Mouse (Mus musculus): ENCODE measurements at regions not wholly inside any gene's neighbourhood (a gene's known extent, or its start where the extent isn't known, plus 50 kb on each side); places are given as distances from the start of the nearest gene placed in this dataset.
A peak's percentile ranks its signal among the peaks of the same experiment; 100 is the strongest.

- intact Hi-C loops (cut with DNase I): no loop called here
- no peak for TF ChIP-seq CTCF (IDR thresholded peaks at IDR 0.05)
- DNase-seq: no peak
- Histone ChIP-seq H3K27ac (no peak overlapping the region), H3K4me3 (no peak overlapping the region)
Observed at GRCm38 (mm10) chr14:66473251-66473550, 464.2 kb upstream of the Gulo start.

- Histone ChIP-seq H3K27ac (no peak overlapping the region), H3K4me3 (no peak overlapping the region)
- no peak for TF ChIP-seq CTCF (IDR thresholded peaks at IDR 0.05)
- no peak for DNase-seq
- intact Hi-C loops (cut with DNase I): no loop called here
Observed at GRCm38 (mm10) chr14:66472537-66473250, 463.7 kb upstream of the Gulo start.

GRCm38 (mm10) chr14:66462081-66462480 is 453.1 kb upstream of the Gulo start:
- no peak overlapping the region for H3K27ac ChIP-seq
- no peak for DNase-seq
- no peak overlapping the region for H3K4me3 ChIP-seq
- TF ChIP-seq CTCF (IDR thresholded peaks at IDR 0.05): no peak
- intact Hi-C loops (cut with DNase I): no loop called here

GRCm38 (mm10) chr14:66460795-66461194 is 451.8 kb upstream of the Gulo start:
- TF ChIP-seq CTCF (IDR thresholded peaks at IDR 0.05): no peak
- DNase-seq: peak; percentile 43
- intact Hi-C loops (cut with DNase I): no loop called here

GRCm38 (mm10) chr14:66458696-66459095 is 449.7 kb upstream of the Gulo start:
- H3K27ac ChIP-seq: no peak overlapping the region
- no peak overlapping the region for H3K4me3 ChIP-seq
- intact Hi-C loops (cut with DNase I): no loop called here
- no peak for DNase-seq
- no peak for TF ChIP-seq CTCF (IDR thresholded peaks at IDR 0.05)

More at GRCm38 (mm10) chr14:66460795-66461194, 451.8 kb upstream of the Gulo start:
- H3K27ac ChIP-seq: no peak overlapping the region
- H3K4me3 ChIP-seq: no peak overlapping the region

- no peak overlapping the region for H3K4me3 ChIP-seq
- no peak overlapping the region for H3K27ac ChIP-seq
- no peak for DNase-seq
- intact Hi-C loops (cut with DNase I): no loop called here
- TF ChIP-seq CTCF (IDR thresholded peaks at IDR 0.05): no peak
Observed at GRCm38 (mm10) chr14:66457300-66457699, 448.3 kb upstream of the Gulo start.

- intact Hi-C loops (cut with DNase I): no loop called here
- no peak for TF ChIP-seq CTCF (IDR thresholded peaks at IDR 0.05)
- H3K4me3 ChIP-seq: no peak overlapping the region
- H3K27ac ChIP-seq: no peak overlapping the region
- no peak for DNase-seq
Observed at GRCm38 (mm10) chr14:66452828-66453227, 443.8 kb upstream of the Gulo start.

GRCm38 (mm10) chr14:66450351-66450750 is 441.3 kb upstream of the Gulo start:
- no peak overlapping the region for H3K4me3 ChIP-seq

GRCm38 (mm10) chr14:66442576-66442975 is 433.6 kb upstream of the Gulo start:
- no peak overlapping the region for H3K27ac ChIP-seq
- intact Hi-C loops (cut with DNase I): no loop called here
- no peak overlapping the region for H3K4me3 ChIP-seq
- no peak for DNase-seq
- no peak for TF ChIP-seq CTCF (IDR thresholded peaks at IDR 0.05)

More at GRCm38 (mm10) chr14:66450351-66450750, 441.3 kb upstream of the Gulo start:
- no peak for DNase-seq
- intact Hi-C loops (cut with DNase I): no loop called here
- no peak overlapping the region for H3K27ac ChIP-seq
- TF ChIP-seq CTCF (IDR thresholded peaks at IDR 0.05): no peak

- Histone ChIP-seq H3K4me3 (no peak overlapping the region), H3K27ac (peak overlapping the region; percentile 38; the same call in 1 of the 2 replicates)
- intact Hi-C loops (cut with DNase I): no loop called here
- TF ChIP-seq CTCF (IDR thresholded peaks at IDR 0.05): no peak
- DNase-seq: peak; percentile 72
Observed at GRCm38 (mm10) chr14:66441825-66442224, 432.8 kb upstream of the Gulo start.

GRCm38 (mm10) chr14:66438572-66438971 is 429.6 kb upstream of the Gulo start:
- Histone ChIP-seq H3K27ac (no peak overlapping the region), H3K4me3 (no peak overlapping the region)
- no peak for DNase-seq
- intact Hi-C loops (cut with DNase I): no loop called here
- TF ChIP-seq CTCF (IDR thresholded peaks at IDR 0.05): no peak

GRCm38 (mm10) chr14:66438001-66438400 is 429.0 kb upstream of the Gulo start:
- TF ChIP-seq CTCF (IDR thresholded peaks at IDR 0.05): no peak
- no peak for DNase-seq
- no peak overlapping the region for H3K4me3 ChIP-seq
- no peak overlapping the region for H3K27ac ChIP-seq
- intact Hi-C loops (cut with DNase I): no loop called here

- Histone ChIP-seq H3K27ac (no peak overlapping the region), H3K4me3 (no peak overlapping the region)
- DNase-seq: no peak
- intact Hi-C loops (cut with DNase I): no loop called here
- TF ChIP-seq CTCF (IDR thresholded peaks at IDR 0.05): no peak
Observed at GRCm38 (mm10) chr14:66431630-66432029, 422.6 kb upstream of the Gulo start.

- intact Hi-C loops (cut with DNase I): no loop called here
- Histone ChIP-seq H3K4me3 (no peak overlapping the region), H3K27ac (no peak overlapping the region)
- peak; percentile 21; the same call in 1 of the 2 replicates for TF ChIP-seq CTCF (IDR thresholded peaks at IDR 0.05)
- DNase-seq: no peak
Observed at GRCm38 (mm10) chr14:66424141-66424540, 415.1 kb upstream of the Gulo start.

All from gastrocnemius, adult 2 months (tissue).